Mouse (Mus musculus) midbrain, embryonic 15.5 days (tissue): ENCODE results near the gene Col25a1. TPM values are rescaled to one million over a fixed set of nuclear protein-coding genes. Genes with fewer than 3 reads are reported as not detected.

ENCODE experiments used
- ATAC-seq: fragments of 200-750 bp; cut with Nextera tagmentation; replicated peaks from 2 replicates; pipeline ENCODE4 v1.8.0; 2017; ENCODE audit warnings: moderate TSS enrichment
- H3K27ac ChIP-seq: fragments of 300-500 bp; sonication (generic); 2 replicates; pipeline ENCODE4 v1.5.1; 2015; ENCODE audit warnings: mild to moderate bottlenecking, inconsistent platforms
- H3K27me3 ChIP-seq: fragments of 300-500 bp; sonication (generic); replicated peaks from 2 replicates; pipeline ENCODE4 v1.6.1; 2015; ENCODE audit warnings: inconsistent platforms
- H3K36me3 ChIP-seq: fragments of 300-500 bp; sonication (generic); replicated peaks from 2 replicates; pipeline ENCODE4 v1.6.1; 2015; ENCODE audit warnings: inconsistent platforms
- H3K4me1 ChIP-seq: fragments of 300-500 bp; sonication (generic); 2 replicates; pipeline ENCODE4 v1.6.1; 2015; ENCODE audit warnings: inconsistent platforms
- H3K4me2 ChIP-seq: fragments of 300-500 bp; sonication (generic); 2 replicates; pipeline ENCODE4 v1.6.1; 2015; ENCODE audit warnings: inconsistent platforms, mild to moderate bottlenecking, moderate library complexity
- H3K4me3 ChIP-seq: fragments of 300-500 bp; sonication (generic); 2 replicates; pipeline ENCODE4 v1.5.1; 2015; ENCODE audit warnings: mild to moderate bottlenecking, inconsistent platforms
- H3K9ac ChIP-seq: fragments of 300-500 bp; sonication (generic); 2 replicates; pipeline ENCODE4 v1.6.1; 2015; ENCODE audit warnings: mild to moderate bottlenecking, inconsistent platforms
- H3K9me3 ChIP-seq: fragments of 300-500 bp; sonication (generic); 2 replicates; pipeline ENCODE4 v1.6.1; 2016; ENCODE audit warnings: inconsistent platforms
- WGBS: fragments of 180-500 bp; shearing (Covaris S2); methylation state at CpG from one replicate; pipeline ENCODE4 v1.1.7; 2015; ENCODE audit warnings: mixed read lengths; 5-methylcytosine and 5-hydroxymethylcytosine counted together
- polyA plus RNA-seq: library from polyadenylated mRNA; unstranded; fragments of >200 nt; fragmentation: Nextera tagmentation; extraction: Ambion mirVana; gene quantifications from 2 replicates; pipeline ENCODE4 v1.2.1, GENCODE M21; 2015

Col25a1 gene
- polyA plus RNA-seq, 1 experiment from 2014 or later = 15.3 TPM

DNA sequence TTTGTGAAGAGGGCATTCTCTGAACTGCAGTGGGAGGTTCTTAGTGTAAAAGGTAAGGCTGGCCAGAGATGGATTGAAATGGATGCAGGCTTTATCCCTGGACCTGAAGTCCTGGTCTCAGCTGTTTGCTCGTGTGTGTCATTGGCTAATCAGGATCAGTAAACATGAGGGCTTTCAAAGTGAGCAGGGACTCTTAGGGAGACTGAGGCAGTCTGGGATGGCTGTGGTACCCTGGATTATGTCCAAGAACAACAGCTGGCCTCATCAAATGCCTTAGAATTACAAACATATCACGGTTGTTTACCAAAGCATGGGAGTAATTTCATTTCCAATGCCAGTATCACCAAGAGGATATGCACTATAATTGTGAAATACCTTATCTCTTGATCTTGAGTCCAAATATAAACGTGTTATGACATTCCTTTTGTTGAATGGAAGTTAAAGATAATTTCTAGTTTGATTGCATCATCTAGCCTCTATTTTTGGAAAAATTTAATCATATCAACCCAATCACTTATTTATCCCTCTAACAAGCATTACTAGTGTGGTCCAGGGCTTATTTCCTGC is 201.1 kb downstream of the Col25a1 start:
- no peak overlapping the region for H3K9ac ChIP-seq
- H3K9me3 ChIP-seq = no peaks in the 10 kb centered on the region
- H3K27ac ChIP-seq = no peak overlapping the region
- ATAC-seq = no peak
- no peaks in the 10 kb centered on the region for H3K36me3 ChIP-seq
- no peak overlapping the region for H3K4me2 ChIP-seq
- H3K4me1 ChIP-seq = peaks cover 5% of the 10 kb centered on the region; the same call in 1 of the 2 replicates
- no peak overlapping the region for H3K4me3 ChIP-seq
- H3K27me3 ChIP-seq = no peaks in the 10 kb centered on the region
- WGBS = 50% methylated on average over 3 of the region's 3 CpGs

DNA sequence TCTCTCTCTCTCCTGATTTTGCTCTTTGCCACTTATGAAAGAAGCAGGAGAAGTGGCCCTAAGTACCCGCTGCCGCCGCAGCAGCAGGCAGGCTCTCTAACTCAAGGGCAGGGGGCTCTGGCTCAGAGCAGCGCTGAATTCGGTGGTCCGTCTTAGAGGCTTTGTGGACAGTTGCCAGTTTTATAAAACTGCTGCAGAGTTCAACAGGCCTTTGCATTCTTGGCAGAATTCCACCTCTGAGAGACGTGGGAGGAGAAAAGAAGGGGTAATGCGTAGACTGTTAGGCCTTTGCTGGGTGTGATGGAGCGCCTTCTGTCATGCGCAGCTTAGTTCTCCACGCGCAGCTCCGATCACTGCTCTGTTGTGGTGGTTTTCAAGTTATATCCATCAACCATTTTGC is 206.6 kb downstream of the Col25a1 start:
- 0 out of 2 replicates have a peak overlapping the region, but pooled peaks have one; percentile 13 for H3K4me3 ChIP-seq
- no peak overlapping the region for H3K9ac ChIP-seq
- 30% methylated on average over 13 of the region's 13 CpGs for WGBS

DNA sequence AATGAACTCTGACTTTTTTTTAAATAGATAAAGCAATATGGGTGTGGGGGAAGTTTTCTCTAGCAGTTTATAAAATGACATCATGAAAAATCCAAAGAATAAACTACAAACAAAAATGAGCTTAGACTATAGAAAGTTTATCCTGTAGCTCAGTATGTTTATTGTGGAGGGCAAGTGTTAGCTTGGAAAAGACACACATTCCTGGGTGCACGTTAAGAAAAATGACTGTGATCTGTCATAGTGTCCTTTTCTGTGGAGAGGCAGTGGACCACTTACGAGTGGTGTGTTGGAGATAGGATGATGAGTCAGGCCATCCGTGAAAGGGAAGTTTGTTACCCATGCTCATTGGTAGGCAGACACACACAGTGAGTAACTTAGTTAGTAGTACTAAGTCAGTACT is 207.1 kb downstream of the Col25a1 start:
- Histone ChIP-seq H3K4me1 (peaks cover 4% of the 10 kb centered on the region; the same call in 1 of the 2 replicates), H3K36me3 (no peaks in the 10 kb centered on the region), H3K4me2 (no peak overlapping the region), H3K9ac (no peak overlapping the region), H3K9me3 (no peaks in the 10 kb centered on the region), H3K4me3 (no peak overlapping the region), H3K27ac (no peak overlapping the region), H3K27me3 (no peaks in the 10 kb centered on the region)
- WGBS = 77% methylated on average over 3 of the region's 3 CpGs
- ATAC-seq = peak; percentile 53; the same call in 1 of the 2 replicates

More for the DNA sequence above, 206.6 kb downstream of the Col25a1 start:
- ATAC-seq = peak; percentile 82
- Histone ChIP-seq H3K9me3 (no peaks in the 10 kb centered on the region), H3K4me2 (peak overlapping the region; percentile 36), H3K27ac (0 out of 2 replicates have a peak overlapping the region, but pooled peaks have one; percentile 15), H3K36me3 (no peaks in the 10 kb centered on the region), H3K4me1 (peaks cover 4% of the 10 kb centered on the region; the same call in 1 of the 2 replicates), H3K27me3 (no peaks in the 10 kb centered on the region)

DNA sequence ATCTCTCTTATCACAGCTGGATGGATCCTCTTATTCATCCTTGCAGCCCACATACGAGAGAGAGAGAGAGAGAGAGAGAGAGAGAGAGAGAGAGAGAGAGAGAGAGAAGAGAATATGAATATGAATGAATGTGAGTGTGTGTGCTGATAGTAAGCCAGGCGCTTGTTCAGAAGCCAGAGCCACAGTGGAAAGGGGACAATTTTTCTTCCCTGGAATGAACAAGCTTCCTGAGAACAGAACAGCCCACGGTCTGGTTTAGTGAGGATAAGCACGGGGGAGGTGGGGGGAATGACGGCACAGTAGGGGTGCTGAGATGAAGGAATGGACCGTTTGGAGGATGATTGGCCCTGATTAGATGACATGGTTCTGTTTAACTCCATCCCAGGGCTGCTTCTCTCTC is 218.9 kb downstream of the Col25a1 start:
- Histone ChIP-seq H3K4me3 (no peak overlapping the region), H3K27ac (no peak overlapping the region), H3K4me2 (no peak overlapping the region), H3K9me3 (no peaks in the 10 kb centered on the region), H3K4me1 (0 out of 2 replicates have a peak, but pooled peaks cover 3% of the 10 kb centered on the region), H3K27me3 (no peaks in the 10 kb centered on the region), H3K36me3 (no peaks in the 10 kb centered on the region), H3K9ac (no peak overlapping the region)
- ATAC-seq = no peak
- 50% methylated on average over 6 of the region's 6 CpGs for WGBS

DNA sequence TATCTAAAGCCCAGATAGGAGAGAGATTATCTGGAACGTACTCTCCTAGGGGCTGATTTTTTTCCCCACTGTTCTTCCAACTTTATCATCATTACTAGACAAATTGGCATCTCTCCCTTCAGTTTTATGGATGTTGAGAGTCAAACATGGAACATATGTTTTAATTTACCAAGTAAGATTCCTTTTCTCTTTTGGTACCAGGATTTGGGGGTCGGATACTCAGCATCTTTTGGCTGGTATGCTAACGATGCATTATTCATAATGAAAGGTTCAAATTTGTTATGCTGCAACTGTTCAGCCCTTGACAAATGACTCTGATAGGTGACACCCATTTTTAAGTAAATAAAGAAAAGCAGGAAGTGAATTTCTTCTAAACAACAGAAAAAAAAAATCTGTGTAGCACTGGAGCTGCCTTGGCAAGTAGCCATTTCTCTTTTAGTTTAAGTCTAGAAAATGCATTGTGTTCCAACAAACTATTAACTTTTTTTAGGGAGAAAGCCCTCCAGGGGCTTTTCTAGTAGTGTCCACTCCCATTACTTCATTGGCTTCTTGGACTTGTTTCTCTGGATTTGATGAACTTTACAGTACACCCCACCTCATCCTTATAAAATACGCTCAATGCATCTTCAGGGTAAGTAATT is 223.2 kb downstream of the Col25a1 start:
- H3K4me2 ChIP-seq = no peak overlapping the region
- no peak overlapping the region for H3K27ac ChIP-seq
- H3K36me3 ChIP-seq = no peaks in the 10 kb centered on the region
- WGBS = 85% methylated on average over 4 of the region's 4 CpGs
- H3K4me1 ChIP-seq = 0 out of 2 replicates have a peak, but pooled peaks cover 3% of the 10 kb centered on the region
- no peak for ATAC-seq
- H3K4me3 ChIP-seq = no peak overlapping the region
- H3K9ac ChIP-seq = no peak overlapping the region
- H3K27me3 ChIP-seq = no peaks in the 10 kb centered on the region
- no peaks in the 10 kb centered on the region for H3K9me3 ChIP-seq

DNA sequence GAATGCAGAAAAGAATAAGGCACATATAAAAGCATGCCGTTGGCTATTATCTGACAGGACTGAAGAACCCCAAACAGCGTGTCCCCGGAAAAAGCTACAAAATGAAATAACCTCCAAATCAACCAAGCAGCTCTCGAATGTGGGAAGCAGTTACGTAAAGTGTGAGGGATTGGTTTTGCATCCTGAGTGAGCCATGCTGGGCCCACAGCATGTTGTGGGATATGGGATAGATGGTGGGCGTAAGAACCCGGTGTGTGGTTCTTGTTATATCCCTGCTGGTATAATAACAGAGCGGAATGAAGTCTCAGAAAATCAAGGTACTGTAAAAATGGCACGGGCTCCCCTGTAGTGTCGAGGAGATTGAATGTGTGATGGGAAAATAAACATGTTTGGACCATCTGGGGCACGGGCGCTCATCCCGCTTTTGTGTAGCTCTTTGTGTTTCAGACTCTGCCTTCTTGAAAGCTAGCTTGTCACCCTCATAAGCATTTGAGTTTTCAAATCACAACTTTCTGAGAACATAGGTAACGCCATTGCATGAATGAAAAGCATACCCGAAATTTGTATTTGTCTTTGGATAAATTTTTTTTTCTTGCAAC is 225.4 kb downstream of the Col25a1 start:
- H3K9me3 ChIP-seq = no peaks in the 10 kb centered on the region
- 76% methylated on average over 15 of the region's 15 CpGs for WGBS
- no peak overlapping the region for H3K4me3 ChIP-seq
- no peak for ATAC-seq
- H3K4me1 ChIP-seq = no peaks in the 10 kb centered on the region
- H3K27ac ChIP-seq = no peak overlapping the region
- H3K27me3 ChIP-seq = no peaks in the 10 kb centered on the region
- H3K36me3 ChIP-seq = no peaks in the 10 kb centered on the region
- H3K4me2 ChIP-seq = no peak overlapping the region
- no peak overlapping the region for H3K9ac ChIP-seq

DNA sequence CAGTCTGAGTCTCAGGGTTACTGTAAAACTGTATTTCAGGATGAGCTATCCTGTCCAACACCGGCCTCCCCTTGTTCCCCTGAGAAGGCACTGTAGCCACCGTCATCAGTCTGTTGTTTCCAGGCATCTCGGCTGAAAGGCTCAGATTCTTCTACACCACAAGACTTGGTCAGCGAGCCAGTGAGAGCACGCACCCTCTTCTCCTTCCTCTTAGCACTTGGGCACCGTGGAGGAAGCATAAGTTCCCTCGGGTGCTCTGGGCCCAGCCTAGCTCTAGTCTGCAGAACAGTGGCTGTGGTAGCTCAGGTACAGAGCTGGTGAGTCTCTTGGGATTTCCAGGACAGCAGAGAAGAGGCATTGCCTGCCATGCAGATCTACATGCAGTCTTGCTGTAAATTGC is 229.5 kb downstream of the Col25a1 start:
- no peak overlapping the region for H3K27ac ChIP-seq
- H3K27me3 ChIP-seq = no peaks in the 10 kb centered on the region
- H3K9ac ChIP-seq = no peak overlapping the region
- 74% methylated on average over 7 of the region's 7 CpGs for WGBS
- H3K4me3 ChIP-seq = no peak overlapping the region
- no peaks in the 10 kb centered on the region for H3K36me3 ChIP-seq
- H3K4me2 ChIP-seq = no peak overlapping the region
- H3K9me3 ChIP-seq = no peaks in the 10 kb centered on the region
- ATAC-seq = no peak
- no peaks in the 10 kb centered on the region for H3K4me1 ChIP-seq

DNA sequence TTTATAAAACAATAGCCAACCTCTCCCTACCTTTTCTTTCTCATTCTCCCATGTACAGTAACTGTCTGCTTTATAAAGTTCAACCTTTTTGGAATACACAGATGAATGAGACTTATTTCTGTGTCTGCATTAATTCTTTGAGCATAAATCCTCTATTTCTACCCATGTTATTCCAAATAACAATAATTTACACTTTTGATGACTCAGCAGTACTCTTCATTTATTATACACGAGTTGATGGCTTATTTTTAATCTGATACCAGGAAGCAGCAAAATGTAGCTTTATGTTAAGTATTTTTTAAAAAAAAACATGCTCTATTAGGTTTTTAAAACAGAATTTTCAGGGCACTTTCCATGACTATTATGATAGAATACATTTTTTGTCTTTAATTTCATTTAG is 230.6 kb downstream of the Col25a1 start:
- WGBS = 72% methylated on average over 1 of the region's 1 CpGs
- ATAC-seq = no peak
- no peak overlapping the region for H3K4me2 ChIP-seq
- no peaks in the 10 kb centered on the region for H3K36me3 ChIP-seq
- H3K27ac ChIP-seq = no peak overlapping the region
- no peaks in the 10 kb centered on the region for H3K27me3 ChIP-seq
- H3K4me3 ChIP-seq = no peak overlapping the region
- no peak overlapping the region for H3K9ac ChIP-seq
- H3K4me1 ChIP-seq = no peaks in the 10 kb centered on the region
- H3K9me3 ChIP-seq = no peaks in the 10 kb centered on the region

DNA sequence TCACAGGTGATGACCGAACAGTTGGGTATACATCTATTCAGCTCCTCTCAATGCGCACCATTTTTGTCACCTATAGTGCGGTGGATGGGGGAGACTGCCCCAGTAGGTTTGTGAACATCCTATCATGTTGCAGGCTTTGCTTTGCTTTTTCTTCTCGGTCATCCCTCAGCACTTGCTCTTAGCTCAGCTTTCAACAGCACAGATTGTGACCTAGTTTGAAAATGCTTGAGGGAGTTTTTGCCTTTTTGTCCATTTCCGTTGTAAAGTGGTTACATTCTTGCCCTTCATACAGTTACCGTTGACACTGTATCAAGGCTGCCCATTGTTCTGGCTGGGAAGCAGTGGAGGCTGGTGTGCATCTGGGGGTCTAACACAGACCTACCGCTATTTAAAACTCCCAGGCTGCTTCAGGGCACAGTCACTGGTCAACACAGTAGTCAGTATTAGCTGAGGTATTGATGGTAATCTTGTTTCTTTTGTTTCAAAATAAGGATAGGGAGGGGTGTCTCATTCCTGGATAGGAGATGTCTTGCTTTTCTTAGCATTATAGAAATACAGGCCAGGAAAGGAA is 231.6 kb downstream of the Col25a1 start:
- H3K9ac ChIP-seq = no peak overlapping the region
- no peaks in the 10 kb centered on the region for H3K27me3 ChIP-seq
- no peaks in the 10 kb centered on the region for H3K36me3 ChIP-seq
- no peaks in the 10 kb centered on the region for H3K9me3 ChIP-seq
- H3K4me2 ChIP-seq = no peak overlapping the region
- no peak for ATAC-seq
- 86% methylated on average over 7 of the region's 7 CpGs for whole genome bisulfite sequencing
- H3K4me1 ChIP-seq = no peaks in the 10 kb centered on the region
- H3K4me3 ChIP-seq = no peak overlapping the region
- no peak overlapping the region for H3K27ac ChIP-seq

DNA sequence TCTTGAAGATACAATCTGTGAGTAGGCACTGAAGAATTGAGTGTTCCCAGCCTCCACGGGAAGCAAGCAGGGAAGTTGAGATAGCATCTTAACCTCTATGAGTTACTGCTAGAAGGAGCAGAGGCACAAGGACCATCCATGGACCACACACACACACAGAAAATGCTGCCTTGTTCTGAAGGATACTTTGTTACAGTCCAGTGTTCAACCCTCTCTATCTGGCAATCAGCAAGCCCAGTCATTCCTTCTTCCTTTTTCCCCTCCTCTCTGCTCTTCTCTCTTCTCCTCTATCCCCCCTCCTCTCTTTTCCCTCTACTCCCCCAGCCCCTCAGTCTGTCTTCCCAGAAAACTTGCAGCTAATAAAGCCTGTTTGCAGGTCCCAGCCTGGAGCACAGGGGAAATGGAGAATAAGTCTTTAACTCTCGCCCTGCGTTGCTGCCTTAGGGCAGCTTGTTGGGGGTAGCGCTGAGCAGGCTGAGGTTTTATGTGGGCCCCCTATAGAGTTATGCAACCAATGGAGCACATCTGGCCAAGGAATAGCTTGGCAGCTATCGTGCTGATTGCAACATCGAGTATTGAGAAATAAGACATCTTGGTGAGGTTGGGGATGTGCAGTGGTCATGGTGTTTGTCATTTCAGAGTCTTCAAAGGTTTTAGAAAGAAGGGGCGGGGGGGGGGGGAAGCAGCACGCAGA is 235.8 kb downstream of the Col25a1 start:
- Histone ChIP-seq H3K36me3 (no peaks in the 10 kb centered on the region), H3K27me3 (no peaks in the 10 kb centered on the region), H3K27ac (no peak overlapping the region), H3K9ac (no peak overlapping the region), H3K9me3 (no peaks in the 10 kb centered on the region), H3K4me1 (peaks cover 5% of the 10 kb centered on the region; the same call in 1 of the 2 replicates), H3K4me2 (no peak overlapping the region), H3K4me3 (no peak overlapping the region)
- no peak for ATAC-seq
- 59% methylated on average over 8 of the region's 8 CpGs for WGBS

DNA sequence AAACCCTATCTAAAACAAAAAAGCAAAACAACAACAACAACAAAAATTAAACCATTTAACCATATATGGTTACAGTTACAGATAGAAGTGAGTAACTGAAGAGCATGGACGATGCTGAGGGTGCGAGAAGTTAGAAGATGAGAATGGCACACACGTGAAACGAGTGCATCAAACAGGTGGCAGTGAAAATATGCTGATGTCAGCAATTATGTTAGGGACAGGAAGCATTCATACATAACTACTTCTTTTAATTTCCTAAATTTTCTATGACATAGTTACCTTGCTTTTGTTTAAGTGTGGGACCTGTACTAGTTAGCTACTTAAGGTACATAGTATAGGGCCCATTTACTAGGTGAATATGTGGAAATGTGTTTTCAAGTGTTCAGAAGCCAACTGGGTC is 237.1 kb downstream of the Col25a1 start:
- H3K4me1 ChIP-seq = peaks cover 5% of the 10 kb centered on the region; the same call in 1 of the 2 replicates
- H3K9ac ChIP-seq = no peak overlapping the region
- no peaks in the 10 kb centered on the region for H3K27me3 ChIP-seq
- no peaks in the 10 kb centered on the region for H3K36me3 ChIP-seq
- WGBS = 97% methylated on average over 4 of the region's 4 CpGs
- ATAC-seq = no peak
- H3K4me2 ChIP-seq = no peak overlapping the region
- H3K9me3 ChIP-seq = no peaks in the 10 kb centered on the region
- no peak overlapping the region for H3K4me3 ChIP-seq
- no peak overlapping the region for H3K27ac ChIP-seq

DNA sequence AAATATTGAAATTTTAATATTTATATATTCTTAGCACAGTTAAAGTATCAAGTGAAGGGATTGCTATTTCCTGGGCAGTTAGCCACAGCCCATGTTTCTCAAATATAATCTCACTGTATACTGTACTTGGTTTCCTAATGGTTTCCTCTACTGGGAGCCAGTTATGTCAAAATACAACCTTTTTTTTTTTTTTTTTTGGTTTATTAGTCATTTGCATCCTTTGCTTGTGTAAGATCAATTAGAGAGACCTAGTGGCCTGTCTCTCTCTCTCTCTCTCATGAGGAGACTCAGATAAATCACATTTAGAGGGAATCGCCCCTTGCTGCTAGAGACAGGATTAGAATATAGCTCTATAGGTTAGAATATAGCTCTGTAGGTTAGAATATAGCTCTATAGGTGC is 237.8 kb downstream of the Col25a1 start:
- no peak overlapping the region for H3K4me2 ChIP-seq
- H3K36me3 ChIP-seq = no peaks in the 10 kb centered on the region
- no peak overlapping the region for H3K9ac ChIP-seq
- no peak overlapping the region for H3K27ac ChIP-seq
- H3K4me1 ChIP-seq = peaks cover 5% of the 10 kb centered on the region; the same call in 1 of the 2 replicates
- no peak overlapping the region for H3K4me3 ChIP-seq
- ATAC-seq = no peak
- H3K27me3 ChIP-seq = no peaks in the 10 kb centered on the region
- no peaks in the 10 kb centered on the region for H3K9me3 ChIP-seq
- 78% methylated on average over 1 of the region's 1 CpGs for WGBS
